Mouse (Mus musculus): ENCODE results near the gene 6330403K07Rik. TPM values are rescaled to one million over a fixed set of nuclear protein-coding genes. Genes with fewer than 3 reads are reported as not detected.

Gene 6330403K07Rik
- polyA plus RNA-seq, 1 experiment from 2014 or later: 20.5 TPM

DNA sequence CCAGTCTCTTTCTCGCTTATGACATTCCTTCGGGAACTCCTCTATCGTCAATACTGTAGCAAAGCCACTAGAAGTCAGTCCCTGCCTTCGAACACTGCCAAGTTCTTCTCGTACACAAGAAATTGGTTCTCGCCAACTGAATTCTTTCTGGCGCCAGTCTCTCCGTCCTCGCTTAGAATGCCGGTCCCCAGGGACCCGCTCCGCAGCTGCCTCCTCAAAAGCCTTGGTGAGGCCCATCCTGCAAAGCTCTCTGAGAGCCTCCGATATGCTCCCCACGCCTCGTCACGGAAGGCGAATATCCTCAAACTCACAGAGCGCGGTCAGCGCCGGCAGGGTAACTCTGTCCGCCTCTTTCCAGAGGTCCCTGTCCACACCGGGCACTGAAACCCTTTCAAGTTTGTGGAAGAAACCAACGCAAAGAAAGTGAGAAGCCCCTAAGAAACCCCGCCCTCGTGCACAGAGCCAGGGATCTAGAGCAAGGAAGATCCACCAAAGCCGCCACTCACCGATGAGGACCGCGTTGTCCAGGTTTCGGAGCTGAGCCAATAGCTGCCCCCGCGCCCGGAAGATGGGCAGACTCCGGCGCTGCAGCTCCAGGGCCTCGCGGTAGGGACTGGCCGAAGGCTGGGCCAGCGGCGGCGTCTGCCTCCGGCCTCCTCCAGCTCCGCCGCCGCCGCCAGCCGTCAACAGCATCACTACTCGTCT, 29.6 kb downstream of the 6330403K07Rik start:
- H3K36me3 ChIP-seq (ENCODE audit: insufficient read depth, low read length): 0 out of 2 replicates have a peak, but pooled peaks cover 3% of the 10 kb centered on the region
- ATAC-seq (peak; percentile 68), DNase-seq (ENCODE audit: low spot score) (peak; percentile 52)
- no peak for TF ChIP-seq EP300 (IDR thresholded peaks at IDR 0.05)
- TF ChIP-seq CTCF (IDR thresholded peaks at IDR 0.05): no peak
- H3K27me3 ChIP-seq (replicated peaks; ENCODE audit: insufficient read depth, low read length): no peaks in the 10 kb centered on the region
- H3K4me1 ChIP-seq (ENCODE audit: insufficient read depth, low read depth, low read length): peaks cover 9% of the 10 kb centered on the region
- H3K9me3 ChIP-seq (ENCODE audit: low read length): no peaks in the 10 kb centered on the region
- peak overlapping the region; percentile 66 for H3K27ac ChIP-seq (ENCODE audit: low read length)
- H3K4me3 ChIP-seq (ENCODE audit: low read depth, low read length): peak overlapping the region; percentile 93
- peak overlapping the region; percentile 91 for H3K4me2 ChIP-seq (replicated peaks; ENCODE audit: low read depth, low read length)
- H3K9ac ChIP-seq (replicated peaks; ENCODE audit: low read depth): peak overlapping the region; percentile 51
- under 1% methylated on average over 49 of the region's 49 CpGs for WGBS

DNA sequence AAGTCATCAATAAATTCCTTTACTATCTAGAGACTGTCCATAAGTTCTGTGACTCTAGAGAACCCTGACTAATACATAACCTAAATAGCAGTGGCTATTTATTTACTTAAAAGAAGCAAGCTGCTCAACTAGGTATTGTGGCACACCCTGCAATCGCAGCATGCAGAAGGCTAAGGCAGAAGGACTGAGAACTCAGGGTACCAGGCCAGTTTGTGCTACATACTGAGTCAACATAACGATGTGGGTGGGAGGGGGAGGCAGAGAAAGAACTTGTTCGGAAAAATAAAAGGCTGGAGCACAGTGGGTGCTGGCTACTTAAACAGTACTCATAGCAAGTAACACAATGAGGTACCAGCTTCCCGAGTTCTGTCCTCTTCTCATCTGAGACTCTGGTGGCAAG, 32.1 kb downstream of the 6330403K07Rik start:
- H3K4me1 ChIP-seq (ENCODE audit: insufficient read depth, low read depth, low read length): peaks cover 9% of the 10 kb centered on the region
- TF ChIP-seq EP300 (IDR thresholded peaks at IDR 0.05) (no peak), CTCF (IDR thresholded peaks at IDR 0.05) (no peak)
- no peak overlapping the region for H3K9ac ChIP-seq (replicated peaks; ENCODE audit: low read depth)
- H3K27me3 ChIP-seq (replicated peaks; ENCODE audit: insufficient read depth, low read length): no peaks in the 10 kb centered on the region
- H3K27ac ChIP-seq (ENCODE audit: low read length): no peak overlapping the region
- 0 out of 2 replicates have a peak, but pooled peaks cover 10% of the 10 kb centered on the region for H3K36me3 ChIP-seq (ENCODE audit: insufficient read depth, low read length)
- H3K9me3 ChIP-seq (ENCODE audit: low read length): no peaks in the 10 kb centered on the region
- 89% methylated on average over 4 of the region's 4 CpGs for WGBS
- no peak overlapping the region for H3K4me2 ChIP-seq (replicated peaks; ENCODE audit: low read depth, low read length)
- H3K4me3 ChIP-seq (ENCODE audit: low read depth, low read length): no peak overlapping the region
- DNase-seq (ENCODE audit: low spot score) (no peak), ATAC-seq (no peak)

GRCm38 (mm10) chr11:70982557-70983228, 50.6 kb downstream of the 6330403K07Rik start, which contains the start of gene C1qbp:
C1qbp (minus strand) TSS chr11:70983026.
- no peaks in the 10 kb centered on the region for H3K9me3 ChIP-seq (ENCODE audit: low read length)
- H3K36me3 ChIP-seq (ENCODE audit: insufficient read depth, low read length): peaks cover 24% of the 10 kb centered on the region; the same call in 1 of the 2 replicates
- peak within 1 kb of the TSS; percentile 79 for H3K9ac ChIP-seq (replicated peaks; ENCODE audit: low read depth)
- peak within 1 kb of the TSS; percentile 72 for H3K4me2 ChIP-seq (replicated peaks; ENCODE audit: low read depth, low read length)
- DNase-seq (ENCODE audit: low spot score): peak; percentile 95
- H3K4me3 ChIP-seq (ENCODE audit: low read depth, low read length): peak within 1 kb of the TSS; percentile 92
- TF ChIP-seq EP300 (IDR thresholded peaks at IDR 0.05): no peak; the same call in 1 of the 2 replicates
- peak; percentile 97 for TF ChIP-seq CTCF (IDR thresholded peaks at IDR 0.05)
- H3K27me3 ChIP-seq (replicated peaks; ENCODE audit: insufficient read depth, low read length): no peaks in the 10 kb centered on the region
- H3K27ac ChIP-seq (ENCODE audit: low read length): 0 out of 2 replicates have a peak within 1 kb of the TSS, but pooled peaks have one; percentile 45
- ATAC-seq: peak; percentile 98
- no peaks in the 10 kb centered on the region for H3K4me1 ChIP-seq (ENCODE audit: insufficient read depth, low read depth, low read length)
- 1% methylated on average over 41 of the region's 64 CpGs for WGBS

DNA sequence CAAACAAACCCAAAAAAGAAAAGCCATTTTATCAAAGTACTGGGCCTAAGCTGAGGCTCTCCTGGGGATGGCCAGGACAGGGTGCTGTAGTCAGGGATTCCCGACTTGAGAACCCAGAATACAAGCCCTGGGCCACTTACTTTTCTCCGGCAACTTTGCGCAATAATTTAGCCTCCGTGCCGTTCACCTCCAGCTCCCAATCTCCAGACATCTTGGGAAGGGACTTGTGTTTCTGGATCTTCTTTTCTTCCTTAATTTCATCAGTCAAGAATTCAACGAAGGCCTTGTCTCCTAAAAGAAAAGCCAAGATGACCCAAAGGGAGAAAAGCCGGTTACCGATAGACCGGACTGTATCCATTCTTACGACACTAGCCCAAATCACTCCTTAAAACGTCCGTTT, 51.3 kb downstream of the 6330403K07Rik start:
- Histone ChIP-seq H3K9ac (replicated peaks; ENCODE audit: low read depth) (peak overlapping the region; percentile 79), H3K4me1 (ENCODE audit: insufficient read depth, low read depth, low read length) (no peaks in the 10 kb centered on the region), H3K27ac (ENCODE audit: low read length) (no peak overlapping the region), H3K27me3 (replicated peaks; ENCODE audit: insufficient read depth, low read length) (no peaks in the 10 kb centered on the region), H3K9me3 (ENCODE audit: low read length) (no peaks in the 10 kb centered on the region), H3K4me3 (ENCODE audit: low read depth, low read length) (peak overlapping the region; percentile 92), H3K4me2 (replicated peaks; ENCODE audit: low read depth, low read length) (peak overlapping the region; percentile 72), H3K36me3 (ENCODE audit: insufficient read depth, low read length) (peaks cover 23% of the 10 kb centered on the region; the same call in 1 of the 2 replicates)
- ATAC-seq (no peak), DNase-seq (ENCODE audit: low spot score) (no peak)
- TF ChIP-seq CTCF (IDR thresholded peaks at IDR 0.05): no peak
- no peak for TF ChIP-seq EP300 (IDR thresholded peaks at IDR 0.05)
- WGBS: 6% methylated on average over 12 of the region's 12 CpGs

Other genes with a start within 250 kb of the 6330403K07Rik start
- gene Scimp, start 220.9 kb downstream of the 6330403K07Rik start, polyA plus RNA-seq (2015; fragmentation: Nextera tagmentation; extraction: Ambion mirVana): 0.96 and 2.1 TPM in 2 replicates
- gene Rabep1, start 188.7 kb downstream of the 6330403K07Rik start, polyA plus RNA-seq (2015; fragmentation: Nextera tagmentation; extraction: Ambion mirVana): 35.3 and 35.6 TPM in 2 replicates
- gene Nup88, start 63.5 kb downstream of the 6330403K07Rik start, polyA plus RNA-seq (2015; fragmentation: Nextera tagmentation; extraction: Ambion mirVana): 56.6 and 58.0 TPM in 2 replicates
- 90.4 and 97.5 TPM in 2 replicates for gene Rpain, start 63.3 kb downstream of the 6330403K07Rik start, polyA plus RNA-seq (2015; fragmentation: Nextera tagmentation; extraction: Ambion mirVana)
- 79.6 and 83.4 TPM in 2 replicates for gene C1qbp, start 50.5 kb downstream of the 6330403K07Rik start, polyA plus RNA-seq (2015; fragmentation: Nextera tagmentation; extraction: Ambion mirVana)
- 5.9 and 6.2 TPM in 2 replicates for gene Dhx33, start 29.1 kb downstream of the 6330403K07Rik start, polyA plus RNA-seq (2015; fragmentation: Nextera tagmentation; extraction: Ambion mirVana)
- gene Mis12, start 13.9 kb downstream of the 6330403K07Rik start, polyA plus RNA-seq (2015; fragmentation: Nextera tagmentation; extraction: Ambion mirVana): 16.2 and 17.6 TPM in 2 replicates
- gene Derl2, start 13.7 kb downstream of the 6330403K07Rik start, polyA plus RNA-seq (2015; fragmentation: Nextera tagmentation; extraction: Ambion mirVana): 63.4 and 70.7 TPM in 2 replicates
- gene Nlrp1a, start 111.2 kb upstream of the 6330403K07Rik start, polyA plus RNA-seq (2015; fragmentation: Nextera tagmentation; extraction: Ambion mirVana): 0.12 and 0.13 TPM in 2 replicates
- 0.08 and 0.14 TPM in 2 replicates for gene Nlrp1b, start 197.2 kb upstream of the 6330403K07Rik start, polyA plus RNA-seq (2015; fragmentation: Nextera tagmentation; extraction: Ambion mirVana)